Mouse (Mus musculus) adrenal gland, adult 8-10 months (tissue): ENCODE measurements around the gene Cox14. TPM values are rescaled to one million over a fixed set of nuclear protein-coding genes. Genes with fewer than 3 reads are reported as not detected.
"Not testable (repeated sequence)": the region's sequence is repeated elsewhere in the genome, so short reads cannot be mapped to it uniquely, and the experiment has no call there.

ENCODE experiments used
- DNase-seq: peaks from one replicate; pipeline ENCODE4 v3.0.0; 2022
- total RNA-seq, 4 experiments: library from RNA; stranded (reverse); gene quantifications; 2 replicates each; pipeline ENCODE4 v1.2.4; 2022

The Cox14 gene
- total RNA-seq, 4 experiments from 2014 or later, result 200 to 304 (median 253) TPM

GRCm38 (mm10) chr15:99727039-99727438, 1.6 kb downstream of the Cox14 start:
- DNase-seq, result not testable (repeated sequence)

- DNase-seq, result no peak
These were observed 2.1 kb downstream of the Cox14 start for GRCm38 (mm10) chr15:99727525-99727924.

- no peak for DNase-seq
These were observed 2.8 kb downstream of the Cox14 start for GRCm38 (mm10) chr15:99728211-99728610.

GRCm38 (mm10) chr15:99729056-99729783, 3.8 kb downstream of the Cox14 start:
- no peak for DNase-seq

GRCm38 (mm10) chr15:99731167-99731566, 5.7 kb downstream of the Cox14 start:
- no peak for DNase-seq

- no peak for DNase-seq
These were observed 6.3 kb downstream of the Cox14 start for GRCm38 (mm10) chr15:99731678-99732077.

GRCm38 (mm10) chr15:99733186-99733585, 7.8 kb downstream of the Cox14 start:
- no peak for DNase-seq

GRCm38 (mm10) chr15:99735631-99736030, 10.2 kb downstream of the Cox14 start:
- peak; percentile 100 for DNase-seq

- DNase-seq, result no peak
These were observed 11.3 kb downstream of the Cox14 start for GRCm38 (mm10) chr15:99736675-99737074.

GRCm38 (mm10) chr15:99740229-99740628, 14.8 kb downstream of the Cox14 start:
- DNase-seq, result no peak

GRCm38 (mm10) chr15:99754204-99754603, 28.8 kb downstream of the Cox14 start:
- DNase-seq, result no peak

- DNase-seq, result no peak
These were observed 42.0 kb downstream of the Cox14 start for GRCm38 (mm10) chr15:99767467-99767866.

- no peak for DNase-seq
These were observed 43.3 kb downstream of the Cox14 start for GRCm38 (mm10) chr15:99768761-99769160.

GRCm38 (mm10) chr15:99771004-99771500, 45.6 kb downstream of the Cox14 start:
- DNase-seq, result no peak

GRCm38 (mm10) chr15:99771601-99772276, 46.3 kb downstream of the Cox14 start:
- DNase-seq, result no peak

- DNase-seq, result peak; percentile 88
These were observed 47.0 kb downstream of the Cox14 start for GRCm38 (mm10) chr15:99772277-99772880.

GRCm38 (mm10) chr15:99772881-99772924, 47.3 kb downstream of the Cox14 start, which contains the start of gene Cers5:
Gene Cers5, minus strand, starts transcription at chr15:99772885.
- DNase-seq, result not testable (repeated sequence)

GRCm38 (mm10) chr15:99772925-99773324, 47.5 kb downstream of the Cox14 start:
- no peak for DNase-seq

Other genes with a start within 250 kb of the Cox14 start
- 10 to 100 TPM; 33.7 to 54.7 (median 43.2) TPM for gene Faim2, start 197.5 kb upstream of the Cox14 start, total RNA-seq
- 1 to 10 TPM; 1.0 to 5.2 (median 1.9) TPM for gene Aqp2, start 146.6 kb upstream of the Cox14 start, total RNA-seq
- gene Aqp5, start 134.8 kb upstream of the Cox14 start, total RNA-seq, result 1 to 10 TPM in 1 of 4 experiments, under 1 TPM in 3; 0.43 to 2.1 (median 0.73) TPM
- gene Aqp6, start 124.2 kb upstream of the Cox14 start, total RNA-seq, result not detected
- 1 to 10 TPM; 2.5 to 5.6 (median 4.8) TPM for gene Racgap1, start 74.0 kb upstream of the Cox14 start, total RNA-seq
- gene Asic1, start 55.2 kb upstream of the Cox14 start, total RNA-seq, result 1 to 10 TPM; 1.4 to 2.5 (median 1.8) TPM
- gene Smarcd1, start 23.5 kb upstream of the Cox14 start, total RNA-seq, result 10 to 100 TPM; 45.2 to 90.5 (median 62.8) TPM
- gene Gm17349, start 20.1 kb upstream of the Cox14 start, total RNA-seq, result 10 to 100 TPM; 30.4 to 55.2 (median 34.8) TPM
- 100 to 1,000 TPM; 189 to 666 (median 461) TPM for gene Gpd1, start 8.1 kb upstream of the Cox14 start, total RNA-seq
- 10 to 100 TPM; 58.2 to 67.4 (median 59.8) TPM for gene Cers5, start 47.3 kb downstream of the Cox14 start, total RNA-seq
- gene Lima1, start 149.8 kb downstream of the Cox14 start, total RNA-seq, result 10 to 100 TPM; 42.8 to 70.7 (median 52.7) TPM
- gene Fam186a, start 241.4 kb downstream of the Cox14 start, total RNA-seq, result under 1 TPM; 0.08 to 0.31 (median 0.15) TPM
- 10 to 100 TPM; 59.9 to 82.8 (median 69.9) TPM for gene Larp4, start 244.4 kb downstream of the Cox14 start, total RNA-seq